Mouse (Mus musculus) heart, adult 8-10 months (tissue): ENCODE measurements around the gene Tbc1d10a. TPM values are rescaled to one million over a fixed set of nuclear protein-coding genes. Genes with fewer than 3 reads are reported as not detected.
A peak's percentile ranks its signal among the peaks of the same experiment; 100 is the strongest.

Source experiments
- DNase-seq: peaks from one replicate; pipeline ENCODE4 v3.0.0; 2022; ENCODE audit warnings: low spot score
- total RNA-seq, 4 experiments: library from RNA; stranded (reverse); gene quantifications; 2 replicates each; pipeline ENCODE4 v1.2.4; 2022

Gene Tbc1d10a
- total RNA-seq, 4 experiments from 2014 or later, result 7.6 to 9.2 (median 8.2) TPM

GRCm38 (mm10) chr11:4237389-4237912 is 50.9 kb downstream of the Tbc1d10a start:
- no peak for DNase-seq

GRCm38 (mm10) chr11:4238167-4238566 is 51.6 kb downstream of the Tbc1d10a start:
- no peak for DNase-seq

GRCm38 (mm10) chr11:4239691-4240090 is 53.1 kb downstream of the Tbc1d10a start:
- no peak for DNase-seq

- DNase-seq, result no peak
Observed at GRCm38 (mm10) chr11:4240151-4240550, 53.6 kb downstream of the Tbc1d10a start.

GRCm38 (mm10) chr11:4241180-4241579 is 54.6 kb downstream of the Tbc1d10a start:
- DNase-seq, result no peak

- no peak for DNase-seq
Observed at GRCm38 (mm10) chr11:4246126-4246525, 59.5 kb downstream of the Tbc1d10a start.

GRCm38 (mm10) chr11:4246623-4247022 is 60.0 kb downstream of the Tbc1d10a start:
- DNase-seq, result no peak

GRCm38 (mm10) chr11:4247201-4247959 is 60.8 kb downstream of the Tbc1d10a start:
- DNase-seq, result no peak

GRCm38 (mm10) chr11:4249151-4249550 is 62.6 kb downstream of the Tbc1d10a start:
- DNase-seq, result no peak

- no peak for DNase-seq
Observed at GRCm38 (mm10) chr11:4250290-4250689, 63.7 kb downstream of the Tbc1d10a start.

GRCm38 (mm10) chr11:4251376-4251775 is 64.8 kb downstream of the Tbc1d10a start:
- DNase-seq, result no peak

GRCm38 (mm10) chr11:4252886-4253285 is 66.3 kb downstream of the Tbc1d10a start:
- DNase-seq, result no peak

- no peak for DNase-seq
Observed at GRCm38 (mm10) chr11:4256846-4257607, 70.4 kb downstream of the Tbc1d10a start, which contains the start of gene Lif. Gene Lif, plus strand, starts transcription at chr11:4257557.

GRCm38 (mm10) chr11:4257756-4258155 is 71.2 kb downstream of the Tbc1d10a start:
- no peak for DNase-seq

GRCm38 (mm10) chr11:4258657-4259082 is 72.1 kb downstream of the Tbc1d10a start:
- DNase-seq, result peak; percentile 79

- DNase-seq, result peak; percentile 48
Observed at GRCm38 (mm10) chr11:4260463-4261187, 74.0 kb downstream of the Tbc1d10a start.

- DNase-seq, result no peak
Observed at GRCm38 (mm10) chr11:4261188-4261494, 74.6 kb downstream of the Tbc1d10a start.

- DNase-seq, result no peak
Observed at GRCm38 (mm10) chr11:4261969-4262368, 75.4 kb downstream of the Tbc1d10a start.

- DNase-seq, result no peak
Observed at GRCm38 (mm10) chr11:4262847-4263246, 76.3 kb downstream of the Tbc1d10a start.

- DNase-seq, result no peak
Observed at GRCm38 (mm10) chr11:4263296-4263695, 76.7 kb downstream of the Tbc1d10a start.

- DNase-seq, result peak; percentile 51
Observed at GRCm38 (mm10) chr11:4264066-4264465, 77.5 kb downstream of the Tbc1d10a start.
